Mouse (Mus musculus) megakaryocyte, embryonic 14.5 days (primary cell): ENCODE measurements around the gene Ccdc74a. TPM values are rescaled to one million over a fixed set of nuclear protein-coding genes. Genes with fewer than 3 reads are reported as not detected.

Experiments
- H3K27me3 ChIP-seq: replicated peaks from 2 replicates; pipeline ENCODE3; 2012; ENCODE audit warnings: inconsistent platforms
- H3K36me3 ChIP-seq: replicated peaks from 2 replicates; pipeline ENCODE3; 2012; ENCODE audit warnings: low read length, inconsistent platforms, mixed read lengths
- H3K4me1 ChIP-seq: 2 replicates; pipeline ENCODE4 v1.6.1; 2012; ENCODE audit warnings: inconsistent platforms
- H3K4me3 ChIP-seq: replicated peaks from 2 replicates; pipeline ENCODE3; 2012; ENCODE audit warnings: moderate library complexity, mild to moderate bottlenecking, inconsistent platforms
- H3K9me3 ChIP-seq: 2 replicates; pipeline ENCODE4 v1.6.1; 2012; ENCODE audit warnings: inconsistent platforms
- FLI1 ChIP-seq: IDR thresholded peaks from 2 replicates; pipeline ENCODE4 v1.6.1; 2012; ENCODE audit warnings: low read length, inconsistent platforms, mixed read lengths
- GATA1 ChIP-seq: IDR thresholded peaks from 3 replicates; pipeline ENCODE4 v1.6.1; 2012; ENCODE audit warnings: mixed read lengths, low read length, inconsistent platforms, borderline replicate concordance
- polyA plus RNA-seq: library from polyadenylated mRNA; stranded (reverse); fragments of >175 nt; gene quantifications from 2 replicates; pipeline ENCODE4 v1.2.3, GENCODE M21; 2012; ENCODE audit warnings: low replicate concordance; ENCODE audit not compliant: insufficient read depth

The Ccdc74a gene
- polyA plus RNA-seq, 1 experiment, result not detected

DNA sequence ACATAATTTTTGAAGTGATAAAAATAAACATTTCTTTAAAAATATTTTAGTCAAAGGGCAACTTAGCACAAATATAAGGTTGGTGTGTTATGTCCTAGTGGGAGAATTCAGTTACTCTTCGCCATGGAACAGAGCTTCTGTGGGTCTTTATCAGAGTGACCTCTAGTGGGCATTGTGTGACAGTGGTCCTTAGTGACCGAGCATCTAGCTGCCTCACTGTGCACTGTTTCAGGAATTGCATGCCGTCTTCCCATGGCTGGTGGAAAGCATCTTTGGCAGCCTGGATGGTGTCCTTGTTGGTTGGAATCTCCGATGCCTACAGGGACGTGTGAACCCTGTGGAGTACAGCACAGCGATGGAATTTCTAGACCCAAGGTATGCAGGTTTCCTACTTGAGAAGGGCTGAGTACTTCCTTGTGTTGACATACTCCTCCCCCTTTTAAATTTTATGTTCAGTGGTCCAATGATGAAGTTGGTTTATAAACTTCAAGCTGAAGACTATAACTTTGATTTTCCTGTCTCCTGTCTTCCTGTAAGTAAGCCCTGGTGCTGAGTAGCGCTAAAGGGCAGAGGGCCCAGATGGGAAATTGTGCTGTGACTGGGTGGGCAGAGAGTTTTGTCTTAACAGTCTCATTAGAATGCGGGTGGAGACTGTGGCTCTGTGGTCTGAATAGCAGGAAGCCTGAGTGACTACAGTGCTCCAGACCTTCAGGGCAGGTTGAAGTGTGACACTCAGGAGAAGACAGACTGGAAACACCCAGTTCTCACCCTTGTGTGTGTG lies 20.6 kb upstream of the Ccdc74a start:
- no peak for TF ChIP-seq GATA1
- no peak for TF ChIP-seq FLI1
- H3K4me3 ChIP-seq, result no peak overlapping the region
- H3K9me3 ChIP-seq, result no peaks in the 10 kb centered on the region
- peaks cover 1% of the 10 kb centered on the region; the same call in 1 of the 2 replicates for H3K4me1 ChIP-seq
- H3K27me3 ChIP-seq, result no peaks in the 10 kb centered on the region
- peaks cover 78% of the 10 kb centered on the region for H3K36me3 ChIP-seq

DNA sequence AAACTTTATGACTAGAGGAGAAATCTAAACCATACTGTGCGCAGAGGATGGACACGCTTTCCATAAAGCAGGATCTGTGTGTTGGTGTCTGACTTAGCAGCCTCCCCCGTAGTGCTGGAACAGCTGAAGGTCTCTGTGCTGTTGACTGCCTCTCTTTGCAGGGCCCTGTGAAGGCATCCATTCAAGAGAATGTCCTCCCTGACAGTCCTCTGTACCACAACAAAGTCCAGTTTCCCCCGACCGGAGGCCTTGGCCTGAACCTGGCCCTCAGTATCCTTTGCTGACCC lies 20.1 kb upstream of the Ccdc74a start:
- peaks cover 81% of the 10 kb centered on the region for H3K36me3 ChIP-seq

DNA sequence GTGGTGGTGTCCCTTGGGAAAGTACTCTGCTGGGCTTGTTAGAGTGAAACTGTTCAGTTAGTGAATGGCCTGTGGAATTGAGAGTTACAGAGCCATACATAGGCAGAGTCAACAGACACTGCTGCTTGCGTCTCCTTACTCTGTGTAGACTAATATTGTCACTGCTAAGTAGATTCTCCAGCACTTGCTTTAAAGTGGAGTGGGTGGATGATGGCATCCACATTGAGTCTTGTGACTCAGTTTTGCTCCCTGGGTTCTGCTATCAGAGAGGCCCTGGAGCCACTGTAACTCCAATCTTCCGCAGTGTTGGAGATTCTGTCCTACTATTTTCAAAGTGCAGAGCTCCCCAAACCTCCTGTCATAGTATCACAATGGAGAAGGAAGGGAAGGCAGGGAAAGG lies 13.7 kb upstream of the Ccdc74a start:
- no peaks in the 10 kb centered on the region for H3K9me3 ChIP-seq
- H3K27me3 ChIP-seq, result no peaks in the 10 kb centered on the region
- no peak for TF ChIP-seq FLI1
- no peak overlapping the region for H3K4me3 ChIP-seq
- peaks cover 39% of the 10 kb centered on the region for H3K4me1 ChIP-seq
- H3K36me3 ChIP-seq, result peaks cover 86% of the 10 kb centered on the region

More for the DNA sequence above, 20.1 kb upstream of the Ccdc74a start:
- Histone ChIP-seq H3K4me1 (no peaks in the 10 kb centered on the region), H3K9me3 (no peaks in the 10 kb centered on the region), H3K27me3 (no peaks in the 10 kb centered on the region), H3K4me3 (no peak overlapping the region)
- no peak for TF ChIP-seq GATA1
- no peak for TF ChIP-seq FLI1

DNA sequence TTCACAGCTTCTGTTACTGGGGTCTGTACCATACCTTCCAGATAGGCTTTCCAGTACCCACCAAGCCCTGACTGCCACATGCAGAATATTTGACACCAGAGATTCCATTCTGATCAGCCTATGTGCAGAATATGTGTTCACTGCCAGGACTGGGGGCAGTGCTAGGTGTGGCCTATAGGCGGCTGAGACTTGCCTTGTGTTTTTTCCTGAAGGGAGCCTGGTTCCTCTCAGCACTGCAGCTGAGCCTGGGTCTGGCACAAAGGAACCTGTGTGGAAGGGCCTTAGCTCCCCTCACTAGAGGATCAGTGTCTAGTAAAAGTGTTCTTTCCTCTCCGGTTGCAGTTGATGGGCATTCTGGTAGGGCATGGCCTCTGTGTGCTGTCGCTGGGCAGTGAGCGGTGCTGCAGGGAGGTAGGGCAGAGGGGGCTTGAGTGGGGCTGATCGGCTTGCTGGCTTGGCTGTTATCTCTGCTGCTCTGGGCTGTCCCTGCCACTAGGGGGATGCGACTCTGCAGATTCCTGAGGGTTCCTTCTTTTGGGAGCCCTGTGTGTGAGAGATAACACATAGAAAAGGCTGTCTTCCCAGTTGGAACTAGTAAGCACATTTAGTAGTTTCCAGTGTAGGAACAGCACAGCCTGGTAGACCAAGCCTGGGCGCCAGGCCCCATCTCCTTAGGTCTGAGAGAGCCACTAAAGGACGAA lies 12.6 kb upstream of the Ccdc74a start:
- TF ChIP-seq FLI1 (no peak), GATA1 (0 out of 3 replicates have a peak, but pooled peaks have one; percentile 29)
- Histone ChIP-seq H3K27me3 (no peaks in the 10 kb centered on the region), H3K36me3 (peaks cover 86% of the 10 kb centered on the region), H3K4me1 (peaks cover 47% of the 10 kb centered on the region), H3K4me3 (peak overlapping the region; percentile 38), H3K9me3 (no peaks in the 10 kb centered on the region)

DNA sequence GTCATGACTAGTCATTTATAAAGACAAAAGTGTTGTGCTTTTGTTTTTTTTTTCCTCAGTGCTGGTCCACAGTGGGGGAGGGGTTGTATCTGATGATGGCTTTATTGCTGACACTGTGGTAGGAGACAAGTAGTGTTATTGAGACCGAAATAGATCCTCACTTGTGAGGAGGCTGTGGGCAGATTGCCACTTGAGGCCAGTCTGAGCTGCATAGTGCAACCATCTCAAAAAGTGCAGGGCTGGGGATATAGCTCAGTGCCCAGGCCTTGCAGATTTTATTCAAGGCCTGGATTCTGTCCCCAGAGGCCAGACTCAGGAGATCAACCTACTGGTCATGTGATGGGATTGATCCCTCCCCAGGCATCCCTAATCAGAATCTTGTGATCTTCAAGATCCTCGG lies 9.4 kb upstream of the Ccdc74a start:
- Histone ChIP-seq H3K9me3 (no peaks in the 10 kb centered on the region), H3K4me1 (peaks cover 47% of the 10 kb centered on the region), H3K4me3 (no peak overlapping the region), H3K36me3 (peaks cover 90% of the 10 kb centered on the region), H3K27me3 (no peaks in the 10 kb centered on the region)
- TF ChIP-seq GATA1 (no peak), FLI1 (no peak)

DNA sequence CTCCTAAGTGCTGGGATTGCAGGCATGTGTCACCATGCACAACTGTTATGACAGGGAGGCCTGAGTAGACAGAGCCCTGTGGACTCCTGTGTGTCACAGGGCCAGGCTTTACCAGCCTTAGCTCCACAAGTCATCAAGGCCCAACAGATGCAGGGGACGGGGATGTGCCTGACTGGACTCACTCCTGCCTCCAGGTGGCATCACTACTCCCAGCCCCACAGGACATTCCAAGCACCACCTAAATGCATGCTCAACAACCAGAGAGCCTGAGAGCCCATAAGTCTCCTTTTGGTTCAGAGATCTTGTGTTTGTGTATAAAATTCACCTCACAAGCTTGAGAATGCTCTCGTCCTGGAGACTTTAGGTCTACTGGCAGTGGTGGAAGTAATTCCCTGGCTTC lies 8.7 kb upstream of the Ccdc74a start:
- peaks cover 90% of the 10 kb centered on the region for H3K36me3 ChIP-seq
- H3K4me3 ChIP-seq, result no peak overlapping the region
- H3K9me3 ChIP-seq, result no peaks in the 10 kb centered on the region
- no peaks in the 10 kb centered on the region for H3K27me3 ChIP-seq
- TF ChIP-seq GATA1 (no peak), FLI1 (no peak)
- peaks cover 43% of the 10 kb centered on the region for H3K4me1 ChIP-seq

DNA sequence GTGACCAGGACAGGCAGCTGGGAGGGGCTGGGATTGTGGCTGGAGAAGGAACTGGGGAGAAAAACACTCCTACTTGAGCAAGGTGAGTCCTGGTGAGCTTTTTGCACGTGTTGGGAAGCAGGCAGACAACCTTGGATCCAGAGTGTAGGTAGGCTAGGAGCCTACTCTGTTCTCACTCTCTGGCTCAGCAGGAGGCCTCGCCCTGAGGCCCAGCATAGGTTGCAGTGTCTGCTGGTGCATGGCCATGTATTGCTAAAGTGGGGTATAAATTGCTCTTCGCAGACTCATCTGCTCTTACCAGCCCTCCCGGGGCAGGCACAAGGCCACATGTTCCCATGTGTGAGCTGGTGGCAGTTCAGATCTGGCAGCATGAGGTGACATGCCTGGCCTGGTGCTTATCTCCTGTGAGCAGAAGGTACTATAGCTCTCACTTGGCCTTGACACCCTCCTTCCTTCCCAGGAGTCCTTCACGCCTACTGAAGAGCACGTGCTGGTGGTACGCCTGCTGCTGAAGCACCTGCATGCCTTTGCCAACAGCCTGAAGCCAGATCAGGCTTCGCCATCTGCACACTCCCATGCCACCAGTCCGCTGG lies 8.1 kb upstream of the Ccdc74a start:
- Histone ChIP-seq H3K27me3 (no peaks in the 10 kb centered on the region), H3K9me3 (no peaks in the 10 kb centered on the region), H3K4me1 (peaks cover 38% of the 10 kb centered on the region), H3K36me3 (peaks cover 90% of the 10 kb centered on the region), H3K4me3 (no peak overlapping the region)
- TF ChIP-seq FLI1 (no peak), GATA1 (no peak)

DNA sequence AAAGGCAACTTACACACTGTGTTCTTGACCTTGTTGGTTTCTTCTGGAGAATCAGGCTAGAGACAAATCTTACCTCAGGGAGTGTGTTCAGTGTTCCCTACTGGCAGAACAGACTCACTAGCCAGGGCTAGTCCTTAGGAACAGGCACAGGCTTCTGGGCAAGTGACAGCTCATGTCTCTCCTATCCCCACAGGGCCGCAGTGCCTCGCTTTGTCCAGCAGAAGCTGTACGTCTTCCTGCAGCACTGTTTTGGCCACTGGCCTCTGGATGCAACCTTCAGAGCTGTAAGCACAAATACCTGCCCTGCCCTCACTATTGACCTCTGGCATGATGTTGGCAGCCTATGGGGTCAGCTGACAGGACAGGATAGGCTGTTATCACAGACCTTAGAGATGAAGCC lies 7.2 kb upstream of the Ccdc74a start:
- peaks cover 89% of the 10 kb centered on the region for H3K36me3 ChIP-seq
- no peak overlapping the region for H3K4me3 ChIP-seq
- no peaks in the 10 kb centered on the region for H3K9me3 ChIP-seq
- H3K4me1 ChIP-seq, result peaks cover 28% of the 10 kb centered on the region
- no peak for TF ChIP-seq FLI1
- TF ChIP-seq GATA1, result no peak
- no peaks in the 10 kb centered on the region for H3K27me3 ChIP-seq

DNA sequence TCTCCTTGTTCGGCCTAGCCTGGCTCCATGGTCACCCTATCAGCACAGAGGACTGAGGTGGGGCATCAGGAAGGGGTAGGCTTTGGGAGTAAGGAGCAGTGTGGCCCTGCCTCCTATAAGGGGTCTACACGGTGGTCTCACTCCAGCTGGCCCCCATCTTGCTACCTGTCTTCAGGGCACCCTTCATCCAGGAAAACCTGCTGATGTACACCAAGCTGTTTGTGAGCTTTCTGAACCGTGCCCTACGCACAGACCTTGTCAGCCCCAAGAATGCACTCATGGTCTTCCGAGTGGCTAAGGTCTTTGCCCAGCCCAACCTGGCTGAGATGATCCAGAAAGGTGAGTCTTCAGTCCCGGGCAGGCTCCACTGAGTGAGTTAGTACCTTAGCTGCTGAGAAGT lies 6.3 kb upstream of the Ccdc74a start:
- Histone ChIP-seq H3K27me3 (no peaks in the 10 kb centered on the region), H3K4me1 (peaks cover 24% of the 10 kb centered on the region), H3K36me3 (peaks cover 89% of the 10 kb centered on the region), H3K9me3 (no peaks in the 10 kb centered on the region), H3K4me3 (no peak overlapping the region)
- TF ChIP-seq GATA1, result no peak
- TF ChIP-seq FLI1, result no peak

DNA sequence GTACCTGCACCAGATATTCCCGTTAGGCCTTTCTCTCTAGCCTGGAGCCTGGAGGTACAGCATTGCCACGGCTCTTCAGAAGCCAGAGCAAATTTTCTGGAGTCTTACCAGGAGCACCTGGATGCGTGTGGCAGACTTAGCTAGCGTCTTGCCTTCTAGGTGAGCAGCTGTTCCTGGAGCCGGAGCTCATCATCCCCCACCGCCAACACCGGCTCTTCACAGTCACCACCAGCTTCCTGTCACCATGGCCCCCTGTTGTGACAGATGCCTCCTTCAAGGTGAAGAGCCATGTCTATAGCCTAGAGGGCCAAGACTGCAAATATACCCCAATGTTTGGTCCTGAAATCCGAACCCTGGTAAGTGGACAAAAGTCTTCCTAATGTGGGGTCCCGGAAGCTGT lies 5.6 kb upstream of the Ccdc74a start:
- Histone ChIP-seq H3K27me3 (no peaks in the 10 kb centered on the region), H3K4me3 (no peak overlapping the region), H3K36me3 (peaks cover 84% of the 10 kb centered on the region), H3K4me1 (peaks cover 20% of the 10 kb centered on the region), H3K9me3 (no peaks in the 10 kb centered on the region)
- TF ChIP-seq FLI1 (no peak), GATA1 (no peak)
